Mouse (Mus musculus): Measurements from ENCODE around the gene Pcgf1. TPM values are rescaled to one million over a fixed set of nuclear protein-coding genes. Genes with fewer than 3 reads are reported as not detected.

Gene Pcgf1
- total RNA-seq, 4 experiments from 2014 or later: 26.2 to 31.0 (median 27.2) TPM

DNA sequence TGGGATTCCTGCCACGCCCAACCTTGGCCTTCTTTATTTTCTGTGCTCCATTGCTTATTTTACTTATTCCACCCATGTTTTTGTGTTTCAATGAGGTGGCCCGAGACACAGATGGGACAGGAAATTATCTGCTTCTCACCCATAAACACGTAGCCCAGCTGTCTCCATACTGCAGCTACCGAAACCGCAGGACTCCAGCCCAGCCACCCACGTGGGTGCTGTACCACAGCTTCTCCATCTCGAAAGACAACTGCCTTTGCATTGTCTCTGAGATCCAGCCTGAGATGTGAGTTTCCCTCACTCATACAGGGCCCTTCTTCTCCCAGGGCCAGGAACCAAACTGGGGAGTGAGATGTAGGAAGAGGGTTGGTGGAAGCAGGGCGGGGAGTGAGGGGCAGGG, 11.7 kb upstream of the Pcgf1 start:
- no peak for DNase-seq (ENCODE audit: low spot score in 2 of 2)

DNA sequence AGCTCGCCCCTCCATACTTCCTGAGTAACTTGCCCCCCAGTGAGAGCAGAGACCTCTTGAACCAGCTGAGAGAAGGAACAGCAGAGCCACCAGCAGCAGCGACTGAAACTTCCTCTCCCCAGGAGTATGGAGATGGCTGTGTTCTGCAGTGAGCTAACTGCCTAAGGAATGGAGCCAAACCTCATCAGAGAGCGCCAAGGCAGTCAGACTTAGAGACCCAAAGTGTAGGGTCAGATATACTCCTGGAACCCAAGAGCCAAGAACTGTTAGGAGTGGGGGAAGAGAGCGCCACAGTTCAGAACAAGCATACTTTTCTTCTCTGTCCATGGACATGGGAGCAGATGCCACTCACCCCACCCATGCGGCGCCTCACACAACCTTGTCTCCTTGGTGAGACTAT, 11.2 kb upstream of the Pcgf1 start:
- no peak for DNase-seq (ENCODE audit: low spot score in 2 of 2)

DNA sequence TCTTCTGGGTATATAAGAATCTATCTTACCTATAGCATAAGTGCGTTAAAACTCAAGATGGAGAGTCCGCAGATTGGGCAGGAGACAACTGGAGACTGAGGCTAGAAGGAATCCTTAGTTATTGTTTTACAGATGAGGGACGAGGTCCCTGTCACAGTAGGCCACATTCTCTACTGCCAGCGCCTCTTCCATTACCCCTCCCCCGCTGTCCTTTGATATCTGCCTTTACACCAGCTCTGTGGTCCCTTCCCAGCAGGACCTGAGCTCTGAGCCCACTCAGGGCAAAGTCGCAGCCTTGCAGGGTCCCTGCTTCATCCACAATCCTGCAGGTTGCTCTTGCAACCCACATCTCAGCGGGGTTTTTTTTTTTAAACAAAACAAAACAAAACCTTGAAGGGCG, 9.4 kb upstream of the Pcgf1 start:
- no peak for DNase-seq (ENCODE audit: low spot score in 2 of 2)

DNA sequence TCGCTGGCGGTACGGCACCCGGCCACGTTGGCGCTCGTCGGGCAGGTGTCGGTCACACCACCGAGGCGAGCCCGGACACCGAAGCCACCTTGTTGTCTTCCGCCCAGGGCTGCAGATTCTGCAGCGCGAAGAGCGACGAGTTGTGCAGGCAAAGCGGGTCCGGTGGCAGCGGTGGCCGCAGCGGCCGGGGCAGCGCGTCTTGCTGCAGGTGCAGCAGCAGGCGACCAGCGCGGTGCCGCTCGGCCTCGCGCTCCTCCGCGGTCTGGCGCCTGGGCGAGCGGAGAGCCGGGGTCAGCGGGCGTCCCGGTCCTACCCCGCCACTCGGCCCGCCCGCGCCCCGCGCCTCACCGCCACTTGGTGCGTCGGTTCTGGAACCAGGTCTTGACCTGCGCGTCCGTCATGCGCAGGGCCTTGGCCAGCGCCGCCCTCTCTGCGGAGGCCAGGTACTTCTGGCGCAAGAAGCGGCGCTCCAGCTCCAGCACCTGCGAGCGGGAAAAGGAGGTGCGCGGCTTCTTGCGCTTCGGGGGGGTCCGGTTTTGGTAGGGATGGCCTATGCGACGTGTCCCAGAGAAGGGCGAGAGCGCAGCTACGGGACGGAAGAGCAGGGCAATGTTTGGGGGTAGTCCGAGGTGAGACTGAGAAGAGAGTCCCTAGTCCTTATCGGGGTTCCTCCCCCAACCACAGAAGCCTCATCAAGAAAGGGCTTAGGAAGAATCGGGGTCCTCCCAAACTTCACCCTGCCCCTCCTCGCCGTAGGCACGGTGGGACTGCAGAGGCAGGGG, 8.8 kb upstream of the Pcgf1 start:
- DNase-seq (ENCODE audit: low spot score in 2 of 2): no peak

DNA sequence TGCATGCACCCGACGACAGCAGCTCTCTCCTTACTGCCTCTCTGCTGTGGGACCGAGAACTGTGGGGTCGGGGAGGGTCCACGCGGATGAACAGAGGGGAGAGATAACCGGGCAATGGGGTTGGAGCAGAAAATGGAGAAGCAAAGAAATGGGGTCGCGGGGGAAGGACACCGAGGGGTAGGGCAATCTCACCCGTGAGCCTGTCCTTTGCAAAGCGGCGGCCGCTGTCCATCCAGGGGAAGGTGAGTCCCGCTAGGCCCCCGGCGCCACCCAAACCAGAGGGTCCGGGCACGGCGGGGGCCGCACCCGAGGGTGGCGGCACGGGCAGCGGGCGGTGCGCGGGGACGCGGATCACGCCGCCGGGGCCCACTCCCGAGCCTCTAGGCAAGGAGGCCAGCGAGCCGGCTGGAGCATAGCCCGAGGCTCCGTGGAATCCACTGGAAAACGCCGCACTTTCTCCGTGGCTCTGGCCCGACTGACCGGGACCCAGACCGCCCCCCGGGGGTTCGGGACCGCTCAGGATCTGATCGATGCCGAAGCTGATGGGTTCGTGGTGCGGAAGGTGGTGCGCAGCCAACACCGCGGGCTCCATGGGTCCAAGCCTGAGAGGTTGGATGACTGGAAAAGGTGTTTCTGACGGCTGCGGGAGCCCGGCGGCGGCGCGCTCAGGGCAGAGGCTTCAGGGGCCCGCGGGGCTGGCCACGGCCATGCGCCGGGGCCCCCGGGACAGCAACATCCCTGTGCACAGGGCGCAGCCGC, 8.0 kb upstream of the Pcgf1 start:
- DNase-seq (ENCODE audit: low spot score in 2 of 2): no peak

DNA sequence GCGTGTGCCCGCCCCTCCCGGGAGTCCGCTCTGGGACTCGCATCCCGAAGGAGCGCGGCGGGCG, 7.6 kb upstream of the Pcgf1 start, which contains the start of gene Tlx2:
Gene Tlx2, minus strand, starts transcription at position 47 of the 64 bp plus-strand sequence.
- DNase-seq (ENCODE audit: low spot score in 2 of 2): no peak

DNA sequence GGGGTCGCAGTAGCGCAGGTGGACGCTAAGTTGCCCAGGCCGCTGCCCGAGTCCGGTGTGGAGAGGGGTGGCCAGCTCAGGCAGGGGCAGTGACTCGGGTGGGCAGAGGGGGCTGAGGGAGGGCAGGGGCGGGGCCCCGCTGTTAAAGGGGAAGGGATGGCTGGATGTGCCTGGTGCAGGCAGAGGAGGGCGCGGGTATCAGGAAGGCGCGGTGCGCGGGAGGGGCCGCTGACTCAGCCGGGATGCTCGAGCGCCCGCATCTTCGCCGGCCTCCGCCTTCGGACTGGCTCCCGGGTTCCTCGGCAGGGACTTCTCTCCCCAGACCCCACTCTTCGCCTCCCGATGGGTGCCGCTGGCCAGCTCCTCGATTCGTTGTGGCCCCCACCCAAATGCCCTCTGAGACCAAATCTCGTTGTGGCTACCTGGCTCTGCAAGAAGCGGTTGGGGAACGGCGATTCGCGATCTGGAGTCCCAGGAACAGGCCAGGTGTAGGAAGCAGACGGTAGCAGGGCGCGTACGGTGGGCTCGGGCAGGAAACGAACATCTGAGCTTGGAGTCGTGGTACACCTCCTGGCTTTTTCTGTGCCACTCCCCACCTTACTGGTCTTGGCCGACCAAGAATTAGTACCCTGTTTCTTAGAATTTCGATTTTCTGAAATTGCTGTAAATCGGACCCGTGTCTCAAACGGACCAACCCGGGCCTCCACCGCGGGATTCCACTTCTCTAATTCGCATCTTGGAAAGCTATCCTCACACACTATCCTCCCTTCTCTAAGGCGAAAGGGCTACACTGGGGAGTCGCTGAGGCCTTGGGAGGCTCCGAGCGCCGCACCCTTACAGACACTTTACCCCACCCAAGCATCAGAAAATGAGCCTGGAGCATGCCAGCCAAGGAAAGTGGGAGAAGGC, 7.1 kb upstream of the Pcgf1 start:
- peak in 1 of 2 experiments; percentile 43 for DNase-seq (ENCODE audit: low spot score in 2 of 2)

DNA sequence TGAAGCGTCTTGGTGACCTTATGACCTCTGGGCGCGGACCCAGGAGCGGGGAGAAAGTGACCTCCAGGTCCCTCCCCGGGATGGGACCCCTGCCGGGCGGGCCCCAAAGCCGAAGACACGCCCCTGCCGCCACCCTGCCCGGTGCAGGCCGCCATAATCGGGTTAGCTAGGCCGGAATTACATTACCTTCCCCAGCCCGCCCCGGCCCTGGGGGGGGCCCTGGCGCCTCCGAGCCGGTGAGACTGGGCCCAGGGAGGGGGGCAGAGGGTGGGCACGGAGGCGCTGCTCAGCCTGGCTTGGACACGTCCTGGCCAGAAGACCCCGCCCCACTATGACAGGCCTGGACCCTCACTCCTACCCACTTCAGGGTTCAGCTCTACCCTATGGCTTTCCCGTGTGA, 6.4 kb upstream of the Pcgf1 start:
- DNase-seq (ENCODE audit: low spot score in 2 of 2): no peak

DNA sequence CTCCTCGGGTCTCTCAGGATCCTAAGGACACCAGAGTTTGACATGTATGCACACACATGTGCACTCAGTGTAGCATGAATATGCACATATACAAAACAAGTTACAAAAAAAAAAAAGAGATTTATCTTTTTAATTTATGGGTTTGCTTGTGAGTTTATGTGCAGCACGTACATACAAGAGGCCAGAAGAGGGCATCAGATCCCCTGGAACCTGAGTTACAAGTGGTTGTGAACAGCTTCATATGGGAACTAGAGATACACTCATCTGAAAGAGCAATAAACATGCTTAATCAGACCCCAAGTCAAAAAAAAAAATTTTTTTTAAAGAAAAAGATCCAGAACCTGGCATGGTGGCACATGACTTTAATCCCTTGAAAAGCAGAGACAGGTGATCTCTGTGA, 2.7 kb upstream of the Pcgf1 start:
- no peak for DNase-seq (ENCODE audit: low spot score in 2 of 2)

DNA sequence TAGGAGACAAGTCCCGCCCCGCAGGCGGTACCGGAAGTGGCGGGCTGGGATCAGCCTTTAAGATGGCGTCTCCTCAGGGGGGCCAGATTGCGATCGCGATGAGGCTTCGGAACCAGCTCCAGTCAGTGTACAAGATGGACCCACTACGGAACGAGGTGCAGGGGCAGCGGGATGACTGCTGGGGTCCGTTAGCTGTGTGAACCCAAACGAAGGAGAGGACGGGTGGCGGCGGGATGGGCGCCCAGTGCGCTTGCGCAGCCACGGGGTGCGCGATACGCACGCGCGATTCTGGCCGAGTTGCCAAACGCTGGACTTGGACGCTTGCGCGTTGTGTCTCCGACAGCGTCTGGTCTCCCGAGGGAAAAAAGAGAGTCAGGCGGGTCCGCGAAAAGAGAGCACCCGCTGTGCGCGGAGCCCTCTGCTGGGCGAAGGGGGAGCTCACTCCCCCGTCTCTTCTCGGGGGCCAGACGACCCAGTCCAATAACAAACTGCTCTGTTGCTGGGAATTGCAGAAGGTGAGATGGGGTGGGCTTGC, 722 bp downstream of the Pcgf1 start:
- peak; percentile 97 to 100 for DNase-seq (ENCODE audit: low spot score in 2 of 2)

DNA sequence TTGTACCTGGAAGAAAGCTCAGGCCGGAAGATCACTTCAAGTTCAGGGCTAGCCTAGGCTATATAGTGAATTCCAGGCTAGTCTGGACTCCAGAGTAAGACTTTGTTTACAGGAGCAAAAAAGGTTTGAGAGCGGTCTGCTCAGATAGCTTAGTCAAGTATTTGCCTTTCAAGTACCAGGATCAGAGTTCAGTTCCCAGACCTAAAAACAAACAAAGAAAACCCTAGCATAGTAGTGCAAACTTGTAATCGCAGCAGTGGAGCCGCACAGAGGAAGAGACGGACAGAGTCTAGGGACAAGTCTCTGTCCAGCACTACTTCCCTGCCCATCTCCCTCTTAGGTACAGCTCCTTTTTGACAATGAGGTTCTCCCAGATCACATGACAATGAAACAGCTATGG, 2.5 kb downstream of the Pcgf1 start:
- no peak for DNase-seq (ENCODE audit: low spot score in 2 of 2)

DNA sequence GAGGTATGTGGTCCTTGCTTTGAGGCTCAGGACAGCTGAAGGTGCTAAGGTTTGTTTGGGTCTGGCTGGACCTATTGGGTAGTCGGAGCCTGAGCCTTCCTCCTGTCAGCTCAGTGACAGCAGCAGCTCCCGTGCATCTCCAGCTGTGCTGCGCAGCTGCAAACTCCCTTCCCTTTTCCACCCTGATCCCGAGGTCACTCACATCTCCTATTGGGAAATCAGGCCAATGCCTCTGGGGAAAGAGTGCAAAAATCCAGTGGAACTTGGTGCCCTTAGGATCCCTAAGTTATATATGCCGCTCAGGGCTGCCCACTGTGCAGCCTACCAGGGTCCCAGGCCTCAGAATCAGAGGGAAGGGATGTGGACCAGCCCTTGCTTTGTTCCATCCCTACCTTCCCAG, 5.8 kb downstream of the Pcgf1 start:
- DNase-seq (ENCODE audit: low spot score in 2 of 2): no peak

DNA sequence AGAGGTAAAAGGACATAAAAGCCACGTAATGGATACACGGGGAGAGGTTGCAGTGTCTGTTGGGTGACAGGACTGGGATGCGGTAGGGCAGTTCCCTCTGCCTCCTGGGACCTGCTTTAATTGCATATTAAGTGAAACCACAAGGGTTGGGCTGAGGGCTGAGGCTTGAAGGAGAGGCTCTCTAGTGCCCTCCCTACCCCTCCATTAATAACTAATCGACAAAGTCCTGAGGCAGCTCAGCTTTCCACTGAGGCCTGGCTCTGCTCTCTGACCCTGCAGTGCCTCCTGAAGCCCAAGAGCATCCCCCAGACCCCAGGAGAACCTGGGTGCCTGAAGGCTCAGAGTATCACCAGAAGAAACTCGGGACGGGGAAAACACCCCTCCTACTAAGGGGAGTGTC, 6.8 kb downstream of the Pcgf1 start:
- no peak for DNase-seq (ENCODE audit: low spot score in 2 of 2)

DNA sequence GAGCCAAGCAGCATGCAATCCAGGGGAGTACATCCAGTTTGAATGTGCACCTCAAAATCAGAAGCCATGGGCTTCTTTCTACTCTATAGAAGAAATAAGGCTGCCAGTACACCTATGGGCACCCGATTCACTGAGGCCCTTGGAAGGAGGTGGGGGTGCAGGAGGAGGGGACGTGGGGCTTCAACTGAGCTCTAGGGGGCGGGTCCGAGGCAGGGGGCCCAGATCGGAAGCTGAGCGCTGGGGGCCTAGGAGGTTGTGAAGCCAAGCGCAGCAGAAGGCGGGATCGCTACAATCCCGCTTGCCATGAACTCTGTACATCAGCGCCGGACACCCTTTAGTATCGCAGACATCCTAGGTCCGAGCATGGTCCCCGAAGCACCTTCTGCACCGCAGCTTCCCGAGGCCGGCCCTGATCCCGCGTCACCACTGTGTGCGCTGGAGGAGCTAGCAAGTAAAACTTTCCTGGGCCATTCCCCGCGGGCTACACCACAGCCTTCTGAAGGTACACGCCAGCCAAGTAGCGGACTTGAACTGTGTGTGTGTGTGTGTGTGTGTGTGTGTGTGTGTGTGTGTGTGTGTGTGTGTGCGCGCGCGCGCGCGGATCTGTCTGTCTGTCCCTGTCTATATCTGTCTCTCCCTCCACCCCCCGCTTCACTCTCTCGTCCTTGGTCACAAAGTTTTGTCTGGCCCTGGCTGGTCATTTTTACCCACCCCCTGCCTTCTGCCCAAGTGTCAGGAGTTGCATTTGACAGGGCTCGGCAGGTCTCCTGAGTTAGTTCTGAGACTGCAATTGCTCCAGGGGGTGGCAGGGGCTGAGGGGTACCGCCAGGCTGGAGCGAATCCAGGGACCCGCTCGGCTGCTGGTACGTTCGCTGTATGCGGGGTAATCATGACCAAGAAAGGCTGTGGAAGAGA, 8.7 kb downstream of the Pcgf1 start, which contains the start of gene Lbx2:
Gene Lbx2, plus strand, starts transcription at position 247 of the 915 bp plus-strand sequence.
- no peak for DNase-seq (ENCODE audit: low spot score in 2 of 2)

DNA sequence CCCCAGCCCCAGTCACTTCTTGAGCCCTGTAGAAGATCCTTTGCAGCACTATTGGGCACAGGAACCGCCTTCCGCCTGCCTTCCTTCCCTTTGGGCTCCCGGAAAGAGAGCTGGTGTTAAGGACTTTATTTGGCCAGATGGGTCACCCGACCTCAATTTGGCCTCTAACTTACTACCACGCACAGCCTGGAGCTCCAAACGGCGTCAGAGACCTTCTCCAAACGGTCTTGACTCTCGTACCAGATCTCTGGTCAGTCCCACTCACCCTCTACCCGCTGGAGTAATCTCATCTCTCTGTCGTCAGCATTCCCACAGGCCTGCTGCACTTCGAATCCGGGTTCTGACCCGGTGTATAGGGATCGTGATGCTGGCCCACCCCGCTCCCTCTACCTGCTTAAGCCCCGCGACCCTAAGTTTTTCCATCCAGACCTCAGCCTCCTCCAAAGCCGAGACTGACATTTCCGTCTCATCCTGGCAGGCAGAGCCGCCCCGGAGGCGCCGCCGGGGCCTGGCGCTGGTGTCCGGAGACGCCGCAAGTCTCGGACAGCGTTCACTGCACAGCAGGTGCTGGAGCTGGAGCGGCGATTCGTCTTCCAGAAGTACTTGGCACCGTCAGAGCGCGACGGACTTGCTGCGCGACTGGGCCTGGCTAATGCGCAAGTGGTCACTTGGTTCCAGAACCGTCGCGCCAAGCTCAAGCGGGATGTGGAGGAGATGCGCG, 9.7 kb downstream of the Pcgf1 start:
- DNase-seq (ENCODE audit: low spot score in 2 of 2): no peak

DNA sequence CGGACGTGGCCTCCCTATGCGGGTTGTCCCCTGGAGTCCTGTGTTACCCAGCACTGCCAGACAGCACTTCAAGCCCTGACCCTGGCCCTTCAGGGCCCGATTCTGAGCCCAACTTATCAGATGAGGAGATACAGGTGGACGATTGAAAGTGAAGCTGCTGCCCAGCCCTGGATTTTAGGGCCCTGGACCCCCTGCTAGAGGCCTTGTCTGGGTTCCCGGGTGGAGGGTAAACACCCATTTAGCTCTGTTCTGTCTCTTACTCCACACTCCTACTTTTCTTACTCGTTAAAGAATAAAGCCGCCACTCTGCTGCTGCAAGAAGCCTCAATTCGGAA, 10.2 kb downstream of the Pcgf1 start:
- no peak for DNase-seq (ENCODE audit: low spot score in 2 of 2)

DNA sequence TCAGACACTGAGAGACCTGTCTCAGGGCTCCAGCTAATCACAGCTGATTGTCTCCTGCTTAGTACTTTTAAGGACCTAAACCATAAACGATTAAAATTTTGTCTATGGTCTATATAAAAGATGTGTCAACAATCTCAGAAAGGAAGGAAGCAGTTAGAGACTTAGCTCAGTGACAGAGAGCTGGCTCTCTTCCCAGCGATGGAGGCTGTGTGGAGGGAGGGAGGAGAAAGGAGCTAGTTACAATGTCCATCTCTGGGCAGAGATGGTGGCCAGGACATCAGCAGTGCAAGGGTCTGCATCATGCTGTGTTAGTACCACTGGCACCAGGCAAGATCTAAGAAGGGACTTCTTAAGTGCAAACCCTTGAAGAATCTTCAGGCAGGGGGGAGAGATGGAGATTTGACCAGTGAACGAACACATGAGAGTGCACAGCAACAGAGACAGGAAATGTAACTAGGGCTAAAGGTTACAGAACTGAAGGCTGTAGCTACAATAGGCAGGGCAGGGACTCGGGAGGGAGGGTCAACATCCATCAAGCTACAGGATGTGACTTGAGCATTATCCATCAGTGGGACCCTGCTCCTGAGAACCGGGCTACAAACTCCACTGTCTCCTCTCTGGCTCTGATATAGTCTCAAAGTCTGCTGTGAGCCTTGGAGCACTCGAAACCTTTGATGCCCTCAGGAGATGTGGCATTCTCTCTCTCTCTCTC, 14.9 kb downstream of the Pcgf1 start:
- no peak for DNase-seq (ENCODE audit: low spot score in 2 of 2)

DNA sequence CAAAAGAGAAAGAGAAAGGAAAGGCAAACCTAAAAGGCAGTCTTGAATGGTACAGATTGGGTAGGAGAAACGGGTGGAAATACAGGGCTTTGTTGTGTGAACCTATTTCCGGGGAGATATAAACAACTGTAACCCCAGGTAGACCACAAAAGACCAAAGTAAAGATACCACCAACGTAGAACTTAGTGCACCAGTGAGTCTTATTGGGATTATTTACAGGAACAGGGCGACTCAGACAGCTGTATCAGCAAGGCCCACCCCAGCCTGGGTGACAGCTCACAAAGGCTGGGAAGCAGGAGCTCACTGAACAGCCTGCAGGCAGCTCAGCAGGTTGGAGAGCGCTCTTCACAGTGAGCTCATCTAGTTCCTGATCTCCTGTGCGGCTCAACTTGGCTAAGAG, 18.3 kb downstream of the Pcgf1 start:
- DNase-seq (ENCODE audit: low spot score in 2 of 2): no peak

DNA sequence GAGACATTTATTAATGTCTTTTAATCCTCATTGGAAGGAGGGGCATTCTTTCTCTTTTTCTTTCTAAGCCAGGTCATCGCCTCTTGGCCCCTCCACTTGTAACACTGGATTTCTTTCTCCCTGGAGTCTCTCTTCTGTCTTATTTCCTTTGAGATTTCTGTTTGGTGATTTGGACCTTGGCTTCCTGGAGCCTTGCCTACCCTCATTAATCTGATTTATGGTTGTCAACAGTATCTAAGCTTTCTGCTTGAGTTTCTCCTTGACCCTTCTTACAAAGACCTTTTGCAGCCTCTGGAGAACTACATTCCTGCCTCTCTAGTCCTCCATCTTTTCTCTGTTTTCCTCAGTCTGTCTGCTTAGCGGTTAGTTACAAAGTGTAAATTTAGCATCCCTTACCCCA, 20.7 kb downstream of the Pcgf1 start:
- DNase-seq (ENCODE audit: low spot score in 2 of 2): no peak

DNA sequence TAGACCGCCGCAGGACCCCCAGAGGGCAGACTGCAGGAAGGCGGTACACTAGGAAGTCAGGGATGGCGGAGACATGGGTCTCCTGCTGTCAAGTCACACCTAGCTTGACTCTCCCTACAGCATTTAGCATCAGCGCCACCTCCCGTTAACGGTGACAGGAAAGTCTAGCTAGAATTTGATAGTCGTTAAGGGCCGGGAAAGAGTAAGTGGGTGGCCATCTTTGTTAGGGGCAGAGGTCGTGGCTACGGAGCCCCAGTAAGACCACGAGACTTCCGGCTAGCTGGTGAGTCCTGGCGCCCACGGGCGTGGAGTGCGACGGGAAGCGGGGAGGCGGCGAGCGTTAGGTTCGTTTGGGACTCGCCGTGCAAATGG, 23.6 kb downstream of the Pcgf1 start, which contains the start of the genes Ccdc142 and Gm42688:
Gene Ccdc142, plus strand, starts transcription at position 286 of the 372 bp plus-strand sequence.
Gene Gm42688, plus strand, starts transcription at position 302 of the 372 bp plus-strand sequence.
- DNase-seq (ENCODE audit: low spot score in 2 of 2): peak; percentile 80 to 91

All from left cerebral cortex, adult 8-10 months (tissue).